Mouse (Mus musculus) large intestine, adult 2 months (tissue): ENCODE data around the gene Akap2. TPM values are rescaled to one million over a fixed set of nuclear protein-coding genes. Genes with fewer than 3 reads are reported as not detected.

Source experiments
- DNase-seq: peaks from one replicate; pipeline ENCODE4 v3.0.0-alpha.2; 2012; ENCODE audit warnings: low read depth, low spot score
- WGBS: fragments of 180-500 bp; shearing (Covaris S2); methylation state at CpG from one replicate; pipeline ENCODE4 v1.1.7; 2018; 5-methylcytosine and 5-hydroxymethylcytosine counted together
- polyA plus RNA-seq: library from polyadenylated mRNA; depleted of rRNA; stranded (reverse); fragments of >200 nt; gene quantifications from 2 replicates; pipeline ENCODE4 v1.2.3, GENCODE M21; 2012

Akap2 gene
- polyA plus RNA-seq, 1 experiment, result 7.4 TPM

GRCm38 (mm10) chr4:57816146-57816545, 98.7 kb downstream of the Akap2 start:
- DNase-seq, result no peak
- WGBS, result 88% methylated on average over 8 of the region's 8 CpGs

GRCm38 (mm10) chr4:57820839-57821374, 103.5 kb downstream of the Akap2 start:
- DNase-seq, result peak; percentile 46

GRCm38 (mm10) chr4:57821556-57822356, 104.3 kb downstream of the Akap2 start:
- peak; percentile 45 for DNase-seq
- 11% methylated on average over 11 of the region's 11 CpGs for WGBS

More at GRCm38 (mm10) chr4:57820839-57821374, 103.5 kb downstream of the Akap2 start:
- 48% methylated on average over 24 of the region's 24 CpGs for WGBS

- no peak for DNase-seq
- 83% methylated on average over 5 of the region's 5 CpGs for WGBS
Measured at GRCm38 (mm10) chr4:57822641-57823040, 105.2 kb downstream of the Akap2 start.

GRCm38 (mm10) chr4:57824626-57825240, 107.3 kb downstream of the Akap2 start:
- DNase-seq, result no peak
- WGBS, result 76% methylated on average over 8 of the region's 8 CpGs

- WGBS, result 85% methylated on average over 7 of the region's 7 CpGs
- DNase-seq, result no peak
Measured at GRCm38 (mm10) chr4:57826272-57826671, 108.8 kb downstream of the Akap2 start.

GRCm38 (mm10) chr4:57829131-57829530, 111.7 kb downstream of the Akap2 start:
- DNase-seq, result no peak
- 43% methylated on average over 9 of the region's 9 CpGs for WGBS

GRCm38 (mm10) chr4:57829740-57830139, 112.3 kb downstream of the Akap2 start:
- 53% methylated on average over 3 of the region's 3 CpGs for WGBS
- DNase-seq, result no peak

- no peak for DNase-seq
- 48% methylated on average over 7 of the region's 7 CpGs for WGBS
Measured at GRCm38 (mm10) chr4:57832318-57832717, 114.9 kb downstream of the Akap2 start.

- DNase-seq, result no peak
- WGBS, result 60% methylated on average over 4 of the region's 4 CpGs
Measured at GRCm38 (mm10) chr4:57833060-57833459, 115.6 kb downstream of the Akap2 start.

GRCm38 (mm10) chr4:57834141-57834540, 116.7 kb downstream of the Akap2 start:
- DNase-seq, result no peak
- WGBS, result 67% methylated on average over 4 of the region's 4 CpGs

- WGBS, result 72% methylated on average over 9 of the region's 9 CpGs
Measured at GRCm38 (mm10) chr4:57837089-57837488, 119.6 kb downstream of the Akap2 start.

GRCm38 (mm10) chr4:57839343-57839742, 121.9 kb downstream of the Akap2 start:
- 49% methylated on average over 4 of the region's 4 CpGs for WGBS
- DNase-seq, result no peak

More at GRCm38 (mm10) chr4:57837089-57837488, 119.6 kb downstream of the Akap2 start:
- no peak for DNase-seq

GRCm38 (mm10) chr4:57841911-57842310, 124.5 kb downstream of the Akap2 start:
- DNase-seq, result no peak
- 21% methylated on average over 1 of the region's 1 CpGs for WGBS

- 75% methylated on average over 11 of the region's 11 CpGs for WGBS
- no peak for DNase-seq
Measured at GRCm38 (mm10) chr4:57842472-57843305, 125.2 kb downstream of the Akap2 start.

GRCm38 (mm10) chr4:57845031-57845431, 127.6 kb downstream of the Akap2 start:
- peak; percentile 62 for DNase-seq
- 9% methylated on average over 10 of the region's 10 CpGs for WGBS

GRCm38 (mm10) chr4:57845541-57846210, 128.2 kb downstream of the Akap2 start:
- 67% methylated on average over 12 of the region's 12 CpGs for WGBS
- DNase-seq, result no peak

GRCm38 (mm10) chr4:57846381-57846990, 129.0 kb downstream of the Akap2 start:
- DNase-seq, result no peak
- 50% methylated on average over 11 of the region's 12 CpGs for WGBS

- no peak for DNase-seq
- WGBS, result 61% methylated on average over 8 of the region's 8 CpGs
Measured at GRCm38 (mm10) chr4:57846991-57847422, 129.6 kb downstream of the Akap2 start.
